Mouse (Mus musculus): ENCODE measurements around the gene Gm10283.

GRCm38 (mm10) chr8:60491871-60492270 lies 11.1 kb downstream of the Gm10283 start:
- TF ChIP-seq CTCF (IDR thresholded peaks at IDR 0.05; ENCODE audit: low read depth, low read length) (no peak), EP300 (IDR thresholded peaks at IDR 0.05; ENCODE audit: insufficient read depth, low read depth, low read length) (no peak)

Data from ES-Bruce4 (cell line).